Mouse (Mus musculus) bone marrow macrophage, adult 2 months (primary cell): ENCODE results near the gene Banp. TPM values are rescaled to one million over a fixed set of nuclear protein-coding genes. Genes with fewer than 3 reads are reported as not detected.

ENCODE experiments used
- H3K27ac ChIP-seq: 2 replicates; pipeline ENCODE4 v1.5.1; 2012; ENCODE audit warnings: low read depth, low read length; ENCODE audit not compliant: insufficient read depth
- H3K4me1 ChIP-seq: 2 replicates; pipeline ENCODE4 v1.6.1; 2012; ENCODE audit warnings: low read length; ENCODE audit not compliant: control insufficient read depth, insufficient read depth
- H3K4me3 ChIP-seq: 2 replicates; pipeline ENCODE4 v1.5.1; 2012; ENCODE audit warnings: mild to moderate bottlenecking, low read length, moderate library complexity; ENCODE audit not compliant: insufficient read depth
- CTCF ChIP-seq: IDR thresholded peaks from 2 replicates; pipeline ENCODE4 v1.5.1; 2012; ENCODE audit warnings: low read depth, mild to moderate bottlenecking, low read length, moderate library complexity
- POLR2A ChIP-seq: IDR thresholded peaks from 2 replicates; pipeline ENCODE4 v1.6.1; 2012; ENCODE audit warnings: mild to moderate bottlenecking, low read depth, low read length, borderline replicate concordance
- polyA plus RNA-seq: library from polyadenylated mRNA; stranded (reverse); fragments of >200 nt; gene quantifications from 2 replicates; pipeline ENCODE4 v1.2.4, GENCODE M21; 2012; ENCODE audit not compliant: missing spikeins, insufficient read depth, insufficient read length

Banp gene
- polyA plus RNA-seq, 1 experiment, result 19.9 TPM

DNA sequence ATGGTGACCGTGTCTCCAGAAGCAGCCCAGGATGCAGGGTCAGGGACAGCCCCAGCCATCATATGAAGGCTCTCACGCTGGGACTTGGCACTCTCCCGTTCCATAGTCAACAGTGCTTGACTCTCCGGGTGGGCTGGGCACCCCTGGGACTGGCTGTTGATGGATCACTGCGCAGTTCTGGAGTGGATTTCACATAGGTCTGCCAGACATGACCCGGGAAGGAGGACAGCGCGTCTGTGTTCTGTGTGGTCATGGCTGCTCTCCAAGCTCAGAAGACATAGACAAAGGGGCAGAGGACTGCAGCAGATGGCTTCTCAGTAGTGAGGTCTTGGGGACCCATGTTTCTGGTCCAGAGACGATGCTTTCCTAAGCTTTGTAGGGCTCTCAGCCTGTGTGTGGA is 101.1 kb downstream of the Banp start:
- TF ChIP-seq CTCF (no peak), POLR2A (no peak)
- no peak overlapping the region for H3K4me3 ChIP-seq
- H3K27ac ChIP-seq, result no peak overlapping the region
- no peaks in the 10 kb centered on the region for H3K4me1 ChIP-seq

DNA sequence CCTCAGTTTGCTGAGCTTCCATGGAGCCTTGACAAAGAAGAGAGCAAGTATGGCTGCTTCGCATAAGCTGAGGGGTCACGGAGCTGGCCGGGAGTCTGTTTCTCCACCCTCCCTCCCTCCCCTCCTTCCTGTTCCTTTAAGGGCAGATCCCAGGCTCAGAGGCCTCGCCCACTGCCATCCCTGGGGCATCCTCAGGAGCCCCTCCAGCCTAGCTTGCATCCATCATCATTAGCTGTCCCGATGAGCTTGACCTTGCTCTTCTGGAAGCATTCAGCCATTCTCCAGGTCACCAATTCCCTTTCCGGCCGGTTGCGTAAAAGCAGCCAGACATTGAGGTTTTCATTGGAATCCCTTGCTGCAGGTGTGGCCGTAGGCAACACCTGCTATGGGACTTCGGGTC is 105.8 kb downstream of the Banp start:
- Histone ChIP-seq H3K27ac (no peak overlapping the region), H3K4me3 (no peak overlapping the region), H3K4me1 (no peaks in the 10 kb centered on the region)
- TF ChIP-seq CTCF (no peak), POLR2A (no peak)

DNA sequence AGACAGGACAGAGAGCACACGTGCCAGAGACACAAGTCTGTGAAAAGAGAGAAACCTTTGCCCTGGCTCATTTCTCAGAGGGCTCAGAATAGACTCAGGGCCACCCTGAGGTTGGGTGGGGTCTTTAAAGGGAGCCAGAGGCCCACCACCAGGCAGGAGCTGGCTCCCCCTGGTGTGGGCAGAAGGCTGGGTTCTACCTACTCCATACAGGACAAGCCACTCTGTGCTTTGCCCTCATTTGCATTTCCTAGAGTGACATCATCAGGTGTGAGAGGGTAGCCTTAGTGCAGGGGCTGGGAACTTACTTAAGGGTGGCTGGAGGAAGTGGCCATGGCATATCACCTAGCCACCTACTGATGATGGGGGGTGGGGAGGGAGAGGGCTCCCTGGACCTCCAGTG is 106.6 kb downstream of the Banp start:
- Histone ChIP-seq H3K4me3 (no peak overlapping the region), H3K4me1 (no peaks in the 10 kb centered on the region), H3K27ac (no peak overlapping the region)
- no peak for TF ChIP-seq POLR2A
- no peak for TF ChIP-seq CTCF

GRCm38 (mm10) chr8:122056882-122057281 is 107.3 kb downstream of the Banp start:
- no peak overlapping the region for H3K27ac ChIP-seq
- no peak overlapping the region for H3K4me3 ChIP-seq
- TF ChIP-seq POLR2A (no peak), CTCF (no peak)
- H3K4me1 ChIP-seq, result no peaks in the 10 kb centered on the region

- no peak overlapping the region for H3K4me3 ChIP-seq
- H3K27ac ChIP-seq, result no peak overlapping the region
- TF ChIP-seq POLR2A, result no peak
- TF ChIP-seq CTCF, result no peak
- H3K4me1 ChIP-seq, result no peaks in the 10 kb centered on the region
Measured at GRCm38 (mm10) chr8:122058510-122058909, 109.0 kb downstream of the Banp start.

GRCm38 (mm10) chr8:122058951-122059350 is 109.4 kb downstream of the Banp start:
- no peak for TF ChIP-seq POLR2A
- no peak for TF ChIP-seq CTCF
- H3K4me3 ChIP-seq, result no peak overlapping the region

DNA sequence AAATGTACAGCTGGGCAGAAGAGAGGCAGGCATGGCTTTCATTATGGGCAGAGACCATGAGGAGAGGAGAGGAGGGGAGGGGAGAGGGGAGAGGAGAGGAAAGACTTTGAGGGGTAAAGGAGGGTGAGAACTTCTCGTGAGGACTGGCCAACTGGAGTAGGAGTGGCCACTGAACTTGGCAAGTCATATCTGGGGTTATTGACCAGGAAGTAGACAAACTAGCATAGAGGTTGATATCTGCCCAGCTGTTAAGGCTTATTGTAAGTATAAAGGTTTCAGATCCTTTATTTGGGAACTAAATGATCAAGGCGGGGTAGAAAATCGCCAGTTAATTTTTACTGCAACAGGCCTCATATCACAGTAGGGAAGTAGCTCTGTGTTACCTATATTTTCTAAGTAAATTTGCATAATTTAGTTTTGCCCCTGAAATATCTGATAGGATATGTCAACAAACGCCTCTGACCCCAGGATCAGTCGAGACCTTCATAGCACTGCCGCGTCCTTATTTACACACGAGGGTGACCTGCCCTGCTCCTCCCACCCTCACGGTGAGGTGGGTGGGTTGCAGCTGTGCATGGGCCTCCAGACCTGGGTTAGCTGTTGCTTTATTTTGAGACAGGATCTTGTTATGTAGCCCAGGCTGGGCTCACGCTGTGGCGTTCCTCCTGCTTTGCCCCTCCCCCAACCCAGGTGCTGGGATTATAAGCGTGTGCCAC is 113.1 kb downstream of the Banp start:
- TF ChIP-seq POLR2A (no peak), CTCF (no peak)
- no peak overlapping the region for H3K4me3 ChIP-seq
- H3K27ac ChIP-seq, result no peak overlapping the region
- H3K4me1 ChIP-seq, result no peaks in the 10 kb centered on the region

More at GRCm38 (mm10) chr8:122058951-122059350, 109.4 kb downstream of the Banp start:
- H3K27ac ChIP-seq, result no peak overlapping the region
- H3K4me1 ChIP-seq, result no peaks in the 10 kb centered on the region

- Histone ChIP-seq H3K4me1 (no peaks in the 10 kb centered on the region), H3K27ac (no peak overlapping the region), H3K4me3 (no peak overlapping the region)
- TF ChIP-seq POLR2A (no peak), CTCF (no peak)
Measured at GRCm38 (mm10) chr8:122064353-122064752, 114.8 kb downstream of the Banp start.

DNA sequence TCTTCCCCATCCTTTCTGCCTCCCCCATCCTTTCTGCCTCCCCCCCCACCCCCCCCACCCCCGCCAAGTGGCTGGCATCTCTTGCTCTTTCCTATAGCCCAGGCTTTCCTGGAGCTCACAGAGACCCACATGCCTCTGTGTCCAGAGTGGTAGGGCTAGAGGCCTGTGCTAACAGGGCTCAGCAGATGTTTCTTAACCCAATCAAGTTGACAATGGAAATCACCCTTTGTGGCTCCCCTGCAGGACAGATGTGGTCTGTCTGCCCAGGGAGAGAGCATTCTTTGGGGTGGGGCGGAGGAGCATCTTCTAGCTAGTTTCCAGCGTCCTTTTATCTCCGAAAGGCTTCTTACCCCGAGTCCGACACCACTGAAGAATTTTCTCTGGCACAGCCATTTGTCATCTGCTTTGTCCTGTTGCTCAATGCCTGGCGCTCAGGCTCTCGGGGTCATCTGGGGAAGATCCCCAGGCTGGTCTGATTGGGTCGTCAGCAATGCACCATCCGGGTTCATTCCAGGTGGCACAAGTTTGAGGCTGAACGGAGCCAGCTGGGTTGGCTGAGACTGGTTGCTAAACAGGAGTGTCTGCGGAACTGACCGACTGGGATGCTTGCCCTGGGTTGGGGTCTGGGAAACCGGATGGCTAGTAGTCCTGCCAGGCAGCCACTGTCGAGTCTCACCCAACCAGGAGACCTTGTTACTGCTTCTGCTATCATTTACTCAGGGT is 118.4 kb downstream of the Banp start:
- TF ChIP-seq POLR2A, result no peak
- TF ChIP-seq CTCF, result no peak
- no peak overlapping the region for H3K4me3 ChIP-seq
- H3K4me1 ChIP-seq, result no peaks in the 10 kb centered on the region
- H3K27ac ChIP-seq, result no peak overlapping the region

DNA sequence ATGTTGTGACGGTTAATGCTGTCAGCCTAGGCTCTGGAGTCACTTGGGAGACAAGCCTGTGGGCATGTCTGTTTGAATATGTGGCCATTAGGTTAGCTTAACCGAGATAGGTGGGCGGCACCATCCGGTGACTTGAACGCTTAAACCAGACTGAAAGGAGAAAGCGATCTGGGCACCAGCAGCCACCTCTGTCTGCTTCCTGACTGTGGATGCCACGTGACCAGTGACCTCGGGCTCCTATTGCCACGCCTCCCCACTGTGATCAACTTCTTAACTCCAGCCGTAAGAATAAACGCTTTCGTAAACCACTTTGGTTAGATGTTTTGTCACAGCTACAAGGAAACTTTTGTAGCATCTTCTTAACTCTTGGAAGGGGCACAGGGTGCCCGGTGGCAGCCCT is 119.1 kb downstream of the Banp start:
- H3K27ac ChIP-seq, result no peak overlapping the region
- no peaks in the 10 kb centered on the region for H3K4me1 ChIP-seq
- TF ChIP-seq POLR2A (no peak), CTCF (no peak)
- no peak overlapping the region for H3K4me3 ChIP-seq

DNA sequence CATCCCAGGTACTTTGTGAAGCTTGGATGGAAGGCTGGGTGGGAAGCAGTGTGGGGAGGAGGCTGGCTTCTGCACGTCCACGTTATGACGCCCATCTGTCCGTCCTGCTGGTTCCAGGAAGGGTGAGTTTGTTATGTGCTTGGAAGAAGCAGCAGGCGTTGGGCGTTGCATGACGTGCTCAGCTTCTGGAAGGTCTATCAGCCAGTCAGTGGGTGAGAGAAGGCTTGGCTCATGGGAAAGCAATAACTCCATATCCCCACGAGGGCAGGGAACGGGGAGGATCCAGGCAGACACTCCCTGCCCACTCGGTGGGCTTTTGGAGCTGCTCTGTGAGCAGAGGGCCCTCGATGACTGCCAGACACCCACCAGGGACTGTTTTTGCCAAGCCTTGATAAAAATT is 119.7 kb downstream of the Banp start:
- TF ChIP-seq POLR2A (no peak), CTCF (no peak)

More for the DNA sequence above, 119.7 kb downstream of the Banp start:
- Histone ChIP-seq H3K4me3 (no peak overlapping the region), H3K27ac (no peak overlapping the region), H3K4me1 (no peaks in the 10 kb centered on the region)
